Mouse (Mus musculus): ENCODE results near the gene Nfatc4.

The Nfatc4 gene

GRCm38 (mm10) chr14:55822991-55823762 lies at the start of gene Nfatc4:
Nfatc4 (plus strand) TSS chr14:55823144.
- in situ Hi-C loops (cut with MboI, MseI), result no loop called here

- in situ Hi-C loops (cut with MboI, MseI), result loop anchor here (5.0 kb wide), 1 partner anchor 86 kb away; no protein-coding TSS in a partner anchor
Measured at GRCm38 (mm10) chr14:55776711-55777110, 46.2 kb upstream of the Nfatc4 start.

- in situ Hi-C loops (cut with MboI, MseI), result loop anchor here (5.0 kb wide), 1 partner anchor 85 kb away; no protein-coding TSS in a partner anchor
Measured at GRCm38 (mm10) chr14:55777176-55777575, 45.8 kb upstream of the Nfatc4 start.

GRCm38 (mm10) chr14:55777806-55778205 lies 45.1 kb upstream of the Nfatc4 start:
- in situ Hi-C loops (cut with MboI, MseI), result loop anchor here (5.0 kb wide), 1 partner anchor 84 kb away; no protein-coding TSS in a partner anchor

GRCm38 (mm10) chr14:55778686-55779085 lies 44.3 kb upstream of the Nfatc4 start:
- in situ Hi-C loops (cut with MboI, MseI), result loop anchor here (5.0 kb wide), 1 partner anchor 84 kb away; no protein-coding TSS in a partner anchor

GRCm38 (mm10) chr14:55779656-55780055 lies 43.3 kb upstream of the Nfatc4 start:
- in situ Hi-C loops (cut with MboI, MseI), result loop anchor here (5.0 kb wide), 1 partner anchor 83 kb away; no protein-coding TSS in a partner anchor

GRCm38 (mm10) chr14:55780736-55781135 lies 42.2 kb upstream of the Nfatc4 start:
- in situ Hi-C loops (cut with MboI, MseI), result no loop called here

GRCm38 (mm10) chr14:55781310-55781709 lies 41.6 kb upstream of the Nfatc4 start:
- in situ Hi-C loops (cut with MboI, MseI), result no loop called here

GRCm38 (mm10) chr14:55782361-55782960 lies 40.5 kb upstream of the Nfatc4 start:
- in situ Hi-C loops (cut with MboI, MseI), result no loop called here

- in situ Hi-C loops (cut with MboI, MseI), result no loop called here
Measured at GRCm38 (mm10) chr14:55783171-55783957, 39.6 kb upstream of the Nfatc4 start.

- in situ Hi-C loops (cut with MboI, MseI), result no loop called here
Measured at GRCm38 (mm10) chr14:55783958-55784235, 39.0 kb upstream of the Nfatc4 start, which contains the start of gene Adcy4. Adcy4 (minus strand) TSS chr14:55784095.

- in situ Hi-C loops (cut with MboI, MseI), result loop anchor here (5.0 kb wide), 1 partner anchor 47 kb away; no protein-coding TSS in a partner anchor
Measured at GRCm38 (mm10) chr14:55785195-55785594, 37.7 kb upstream of the Nfatc4 start.

GRCm38 (mm10) chr14:55787731-55788130 lies 35.2 kb upstream of the Nfatc4 start:
- in situ Hi-C loops (cut with MboI, MseI), result loop anchor here (5.0 kb wide), 1 partner anchor 45 kb away; no protein-coding TSS in a partner anchor

- in situ Hi-C loops (cut with MboI, MseI), result loop anchor here (5.0 kb wide), 1 partner anchor 44 kb away; no protein-coding TSS in a partner anchor
Measured at GRCm38 (mm10) chr14:55788256-55789050, 34.5 kb upstream of the Nfatc4 start, which contains the start of gene Ripk3. Ripk3 (minus strand) TSS chr14:55788865.

- in situ Hi-C loops (cut with MboI, MseI), result no loop called here
Measured at GRCm38 (mm10) chr14:55793461-55793860, 29.5 kb upstream of the Nfatc4 start.

GRCm38 (mm10) chr14:55793946-55794345 lies 29.0 kb upstream of the Nfatc4 start:
- in situ Hi-C loops (cut with MboI, MseI), result no loop called here

GRCm38 (mm10) chr14:55795380-55796163 lies 27.4 kb upstream of the Nfatc4 start:
- in situ Hi-C loops (cut with MboI, MseI), result no loop called here

- in situ Hi-C loops (cut with MboI, MseI), result no loop called here
Measured at GRCm38 (mm10) chr14:55814885-55815284, 8.1 kb upstream of the Nfatc4 start.

GRCm38 (mm10) chr14:55815310-55815751 lies 7.6 kb upstream of the Nfatc4 start:
- in situ Hi-C loops (cut with MboI, MseI), result no loop called here

- in situ Hi-C loops (cut with MboI, MseI), result no loop called here
Measured at GRCm38 (mm10) chr14:55819845-55820405, 3.0 kb upstream of the Nfatc4 start.
